Mouse (Mus musculus): ENCODE measurements around the gene Gsk3a.
A peak's percentile ranks its signal among the peaks of the same experiment; 100 is the strongest.
"Not testable (repeated sequence)": the region's sequence is repeated elsewhere in the genome, so short reads cannot be mapped to it uniquely, and the experiment has no call there.

The Gsk3a gene

DNA sequence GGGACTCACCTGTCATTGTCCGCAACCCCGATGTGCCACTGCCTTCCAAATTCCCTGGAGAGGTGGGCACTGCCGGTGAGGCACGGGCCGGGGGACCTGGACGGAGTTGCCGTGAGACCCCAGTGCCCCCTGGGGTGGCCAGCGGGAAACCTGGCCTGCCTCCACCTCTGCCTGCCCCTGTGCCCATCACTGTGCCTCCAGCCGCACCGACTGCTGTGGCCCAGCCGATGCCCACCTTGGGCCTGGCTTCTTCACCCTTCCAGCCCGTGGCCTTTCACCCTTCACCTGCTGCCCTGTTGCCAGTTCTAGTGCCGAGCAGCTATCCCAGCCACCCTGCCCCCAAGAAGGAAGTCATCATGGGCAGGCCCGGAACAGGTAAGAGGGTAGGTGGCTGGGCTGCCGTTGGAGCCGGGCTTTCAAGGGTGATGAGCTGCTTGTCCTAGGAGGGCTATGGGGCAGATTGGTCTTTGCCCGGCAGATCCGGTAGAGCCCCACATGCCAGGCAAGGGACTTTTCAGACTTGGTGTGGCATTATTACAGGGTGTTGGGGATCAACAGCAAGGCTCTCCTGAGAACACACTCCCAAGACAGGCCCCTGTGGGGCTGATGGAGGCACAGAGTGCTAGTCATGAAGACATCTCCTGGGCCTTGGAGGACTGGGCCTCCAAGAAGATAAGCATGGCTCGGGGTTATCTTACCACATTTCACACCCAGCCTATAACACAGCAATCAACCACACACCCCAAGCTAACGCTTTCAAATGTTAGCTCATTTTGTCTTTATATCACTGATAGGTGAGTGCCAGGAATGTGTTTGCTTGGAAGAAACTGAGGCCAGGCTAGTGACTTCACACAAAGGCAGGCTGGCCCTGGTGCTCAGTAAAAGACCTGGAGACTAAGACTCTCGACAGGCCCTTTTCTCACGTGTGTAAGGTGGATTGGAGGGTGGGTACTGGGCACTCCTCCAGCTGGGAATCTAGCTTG, 35.9 kb upstream of the Gsk3a start:
- DNase-seq (ENCODE audit: low spot score in 2 of 2) = no peak

DNA sequence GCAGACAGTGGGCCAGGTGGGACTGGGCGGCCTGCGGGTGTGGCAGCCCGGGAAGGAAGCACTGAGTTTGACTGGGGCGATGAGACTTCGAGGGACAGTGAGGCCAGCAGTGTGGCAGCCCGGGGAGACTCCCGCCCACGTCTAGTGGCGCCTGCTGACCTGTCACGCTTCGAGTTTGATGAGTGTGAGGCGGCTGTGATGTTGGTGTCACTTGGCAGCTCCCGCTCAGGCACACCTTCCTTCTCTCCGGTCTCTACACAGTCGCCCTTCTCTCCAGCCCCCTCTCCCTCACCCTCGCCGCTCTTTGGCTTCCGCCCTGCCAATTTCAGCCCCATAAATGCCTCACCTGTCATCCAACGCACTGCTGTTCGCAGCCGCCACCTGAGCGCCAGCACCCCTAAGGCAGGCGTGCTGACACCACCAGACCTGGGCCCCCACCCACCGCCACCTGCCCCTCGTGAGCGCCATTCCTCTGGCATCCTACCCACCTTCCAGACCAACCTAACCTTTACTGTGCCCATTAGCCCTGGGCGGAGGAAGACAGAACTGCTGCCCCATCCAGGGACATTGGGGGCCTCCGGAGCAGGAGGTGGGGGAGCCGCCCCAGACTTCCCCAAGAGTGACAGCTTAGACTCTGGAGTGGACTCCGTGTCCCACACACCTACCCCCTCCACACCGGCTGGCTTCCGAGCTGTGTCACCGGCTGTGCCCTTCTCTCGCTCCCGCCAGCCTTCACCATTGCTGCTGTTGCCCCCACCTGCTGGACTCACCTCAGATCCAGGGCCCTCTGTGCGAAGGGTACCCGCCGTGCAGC, 35.0 kb upstream of the Gsk3a start:
- DNase-seq (ENCODE audit: low spot score in 2 of 2) = no peak

DNA sequence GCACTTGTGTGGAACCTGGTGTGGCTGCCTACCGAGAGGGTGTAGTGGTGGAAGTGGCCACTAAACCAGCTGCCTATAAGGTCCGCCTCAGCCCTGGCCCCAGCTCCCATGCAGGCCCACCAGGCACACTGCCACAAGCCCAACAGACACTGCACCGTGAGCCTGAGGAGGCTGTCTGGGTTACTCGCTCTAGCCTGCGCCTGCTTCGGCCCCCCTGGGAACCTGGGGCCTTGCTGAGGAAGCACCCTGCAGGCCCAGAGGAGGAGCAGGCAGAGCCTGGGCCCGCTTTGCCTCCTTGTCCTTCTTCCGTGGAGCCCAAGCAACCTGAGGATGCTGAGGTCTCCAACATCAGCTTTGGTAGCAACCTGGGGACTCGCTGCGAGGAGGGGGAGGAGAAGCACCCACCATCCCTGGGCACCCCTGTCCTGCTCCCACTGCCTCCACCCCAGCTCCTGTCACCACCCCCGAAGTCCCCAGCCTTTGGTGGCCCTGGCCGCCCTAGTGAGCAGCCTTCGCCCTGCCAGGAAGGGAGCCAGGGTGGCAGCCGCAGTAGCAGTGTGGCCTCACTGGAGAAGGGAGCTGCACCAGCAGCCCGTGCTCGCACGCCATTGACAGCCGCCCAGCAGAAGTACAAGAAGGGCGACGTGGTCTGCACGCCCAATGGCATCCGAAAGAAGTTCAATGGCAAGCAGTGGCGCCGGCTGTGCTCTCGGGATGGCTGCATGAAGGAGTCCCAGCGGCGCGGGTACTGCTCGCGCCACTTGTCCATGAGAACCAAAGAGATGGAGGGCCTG, 34.2 kb upstream of the Gsk3a start:
- DNase-seq (ENCODE audit: low spot score in 2 of 2) = no peak

DNA sequence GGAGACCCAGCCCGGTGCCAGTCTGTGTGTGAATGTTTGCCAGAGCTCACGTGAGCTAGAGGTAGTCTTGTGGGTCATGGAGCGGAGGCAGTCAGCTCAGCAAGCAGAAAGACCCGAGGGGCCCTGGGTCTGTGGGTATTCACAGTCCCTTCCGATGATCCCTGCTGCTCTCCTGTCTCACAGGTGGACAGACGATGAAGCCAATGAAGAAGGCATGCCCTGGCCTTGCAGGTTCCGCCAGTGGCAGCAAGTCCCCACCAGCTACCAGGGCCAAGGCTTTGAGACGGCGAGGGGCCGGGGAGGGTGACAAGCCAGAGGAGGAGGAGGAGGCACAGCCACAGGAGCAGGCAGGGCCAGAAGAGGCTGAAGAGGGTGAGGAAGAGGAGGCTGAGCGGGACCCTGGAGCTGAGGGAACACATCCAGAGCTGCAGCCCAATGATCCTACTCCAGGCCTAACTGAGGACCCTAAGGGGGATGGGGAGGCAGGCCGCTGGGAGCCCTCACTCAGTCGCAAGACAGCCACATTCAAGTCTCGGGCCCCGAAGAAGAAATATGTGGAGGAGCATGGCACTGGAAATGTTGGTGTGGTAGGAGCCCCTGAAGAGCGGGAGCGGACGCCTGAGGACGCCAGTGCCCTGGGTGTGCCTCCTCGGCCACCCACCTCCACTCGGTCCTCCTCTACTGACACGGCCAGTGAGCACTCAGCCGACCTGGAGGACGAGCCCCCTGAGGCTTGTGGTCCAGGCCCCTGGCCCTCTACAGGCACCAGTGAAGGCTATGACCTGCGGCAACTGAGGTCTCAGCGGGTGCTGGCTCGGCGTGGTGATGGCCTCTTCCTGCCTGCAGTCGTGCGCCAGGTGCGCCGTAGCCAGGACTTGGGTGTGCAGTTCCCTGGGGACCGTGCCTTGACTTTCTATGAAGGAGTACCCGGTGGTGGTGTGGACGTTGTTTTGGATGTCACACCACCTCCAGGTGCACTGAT, 33.3 kb upstream of the Gsk3a start:
- DNase-seq (ENCODE audit: low spot score in 2 of 2) = no peak

DNA sequence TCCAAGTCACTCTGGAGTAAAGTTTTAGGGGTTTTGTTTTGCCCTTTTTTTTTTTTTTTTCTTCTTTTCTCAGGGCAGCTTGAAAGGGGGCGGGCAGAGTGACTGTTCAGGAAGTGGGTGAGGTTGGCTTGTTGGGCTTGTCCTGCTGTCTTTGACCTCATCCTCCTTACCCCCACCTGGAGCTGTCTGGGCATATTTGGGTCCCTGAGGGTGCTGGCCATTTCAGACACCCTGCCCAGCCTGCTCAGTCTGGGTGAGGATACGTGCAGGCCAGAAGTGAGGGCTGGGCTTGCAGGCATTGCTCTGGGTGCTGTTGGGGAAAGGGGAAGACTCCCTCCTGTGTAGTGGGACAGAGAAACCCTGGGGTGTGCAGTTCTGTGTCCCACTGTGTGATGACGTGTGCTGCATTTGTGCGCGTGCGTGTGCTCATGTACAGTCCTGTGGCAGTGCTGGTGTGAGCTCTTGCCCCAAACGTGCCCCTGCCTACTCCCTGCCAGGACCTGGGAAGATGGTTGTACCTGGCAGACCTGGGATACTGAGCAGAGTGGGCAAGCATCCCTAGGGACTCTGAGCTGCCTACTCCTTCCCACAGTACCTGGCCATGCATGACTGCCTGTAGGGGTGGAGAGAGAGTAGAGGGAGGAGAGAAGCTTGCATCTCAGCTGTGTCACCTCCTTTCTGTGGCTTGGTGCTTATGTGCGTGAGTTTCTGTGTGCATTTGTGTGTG, 32.1 kb upstream of the Gsk3a start:
- no peak for DNase-seq (ENCODE audit: low spot score in 2 of 2)

DNA sequence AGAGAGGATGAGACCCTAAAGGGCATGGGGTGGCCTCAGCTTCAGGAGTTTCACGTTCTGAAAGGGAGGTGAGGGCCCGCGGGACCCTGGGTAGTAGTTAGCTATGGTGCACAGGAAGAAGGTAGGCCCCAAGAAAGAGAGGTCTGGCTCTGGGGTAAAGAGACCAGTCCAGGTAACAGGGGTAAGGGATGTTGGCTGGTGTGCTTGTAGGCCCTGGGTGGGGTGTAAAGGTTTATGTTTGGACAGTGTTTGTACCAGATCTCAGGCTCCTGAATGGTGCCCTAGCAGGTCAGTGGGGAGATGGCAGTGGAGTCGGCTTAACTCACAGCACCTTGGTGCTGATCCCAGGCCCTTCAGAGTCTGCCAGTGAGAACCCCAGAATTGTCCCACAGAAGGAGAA, 31.4 kb upstream of the Gsk3a start:
- DNase-seq (ENCODE audit: low spot score in 2 of 2) = no peak

DNA sequence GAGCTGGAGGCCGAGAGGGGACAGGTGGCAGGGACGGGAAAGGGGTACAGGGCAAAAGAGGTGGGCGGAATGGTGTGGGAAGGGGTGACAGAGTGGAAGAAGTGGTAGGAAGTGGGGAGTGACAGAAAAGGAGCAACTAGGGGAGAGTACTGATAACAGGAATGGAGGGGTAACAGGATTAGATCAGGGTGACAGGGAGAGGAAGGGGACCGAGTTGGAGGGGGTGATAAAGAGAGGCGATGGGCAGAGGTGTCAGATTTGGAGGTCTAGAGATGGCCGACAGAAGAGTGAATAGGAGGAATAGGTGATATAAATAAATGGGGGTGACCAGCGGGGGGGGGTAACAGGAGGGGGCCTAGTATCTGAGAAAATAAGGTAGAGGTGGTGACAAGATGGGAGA, 30.9 kb upstream of the Gsk3a start:
- DNase-seq (ENCODE audit: low spot score in 2 of 2) = no peak

DNA sequence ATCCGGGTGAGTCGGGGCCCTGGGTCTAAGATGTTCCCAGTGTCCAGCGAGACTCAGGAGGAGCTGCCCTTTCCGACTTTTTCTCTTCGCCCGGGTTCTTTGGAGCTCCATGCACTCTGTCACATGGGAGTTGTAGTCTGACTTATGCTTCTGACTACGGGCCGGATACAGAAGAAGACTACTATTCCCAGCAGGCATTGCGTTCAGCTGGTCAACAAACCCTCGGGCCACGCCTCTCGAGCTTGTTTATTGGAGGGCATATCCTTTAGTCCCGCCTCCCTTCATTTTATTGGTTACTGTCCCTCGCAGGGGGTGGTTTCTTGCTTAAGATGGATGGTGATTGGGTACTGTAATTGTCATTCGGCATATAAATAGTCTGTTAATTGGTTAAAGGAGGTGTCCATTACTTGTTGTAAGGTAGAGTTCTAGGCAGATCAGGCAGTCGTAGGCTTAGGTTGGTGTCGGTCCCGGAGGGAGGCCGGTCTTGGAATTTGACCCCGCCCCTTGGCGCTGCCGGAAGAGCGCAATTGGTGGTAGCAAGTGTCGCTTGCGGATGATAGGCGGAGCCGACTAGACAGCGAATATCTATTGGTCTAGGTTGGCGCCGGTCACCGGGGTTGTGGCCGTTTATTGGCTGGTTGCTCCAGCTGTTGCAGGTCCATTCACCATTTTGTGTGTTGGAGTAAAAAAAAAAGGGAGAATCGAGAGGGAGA, 30.3 kb upstream of the Gsk3a start:
- DNase-seq (ENCODE audit: low spot score in 2 of 2) = peak; percentile 97 to 99

DNA sequence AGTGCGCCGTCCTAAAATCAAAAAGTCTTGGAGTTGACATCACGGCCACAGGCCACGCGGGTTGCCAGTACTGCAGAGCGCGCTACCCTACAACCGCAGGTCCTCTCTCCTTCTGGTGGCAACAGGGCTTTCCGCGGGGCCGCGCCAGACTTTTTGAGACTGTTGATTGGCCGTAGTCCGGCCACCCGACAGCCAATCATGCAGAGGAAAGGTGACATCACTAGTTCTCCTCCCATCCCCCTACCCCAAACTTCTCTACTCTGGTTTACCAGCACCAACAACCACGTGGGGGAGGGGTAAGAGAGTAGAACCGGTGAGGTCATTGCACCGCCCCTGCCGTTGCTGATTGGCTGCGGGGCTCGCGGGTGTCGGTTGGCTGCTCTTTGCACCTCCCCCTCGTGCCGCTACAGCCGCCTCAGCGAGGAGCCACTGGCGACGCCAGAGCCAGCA, 29.7 kb upstream of the Gsk3a start, which contains the start of gene Cic:
TSS of gene Cic (plus strand) at position 404 of the 450 bp plus-strand sequence.
- DNase-seq (ENCODE audit: low spot score in 2 of 2) = peak; percentile 98

DNA sequence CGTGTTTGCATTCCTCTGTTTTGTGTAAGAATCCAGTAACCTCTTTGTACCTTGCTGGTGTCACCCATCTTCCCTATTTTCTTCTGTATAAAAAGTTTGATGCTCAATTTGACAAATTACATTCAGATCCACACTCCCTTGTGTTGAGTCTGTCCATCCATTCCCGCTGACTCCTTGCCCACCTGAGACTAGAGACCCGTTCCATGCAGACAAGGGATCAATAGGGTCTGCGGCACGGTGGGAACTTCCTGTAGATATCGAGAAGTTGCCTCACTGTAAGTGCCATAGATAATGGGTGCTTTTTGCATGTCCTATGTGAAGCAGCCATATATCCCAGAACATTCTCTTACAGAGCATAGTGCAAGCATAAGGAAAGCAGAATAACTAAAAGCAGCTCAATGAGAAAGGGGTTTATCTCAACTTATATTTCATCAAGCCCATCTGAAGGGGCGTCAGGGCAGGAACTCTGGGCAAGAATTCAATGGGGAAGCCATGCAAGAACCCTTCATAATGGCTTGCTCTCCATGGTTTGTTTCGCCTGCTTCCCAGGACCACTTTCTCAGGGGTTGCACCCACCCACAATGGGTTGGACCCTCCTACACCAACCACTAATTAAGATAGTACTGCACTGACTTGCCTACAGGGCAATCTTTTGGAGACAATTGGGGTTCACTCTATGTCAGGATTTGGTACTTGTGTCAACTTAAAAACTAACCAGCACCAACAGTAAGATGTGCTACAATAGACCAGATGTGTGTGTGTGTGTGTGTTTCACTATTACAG, 28.7 kb upstream of the Gsk3a start:
- DNase-seq (ENCODE audit: low spot score in 2 of 2) = no peak

DNA sequence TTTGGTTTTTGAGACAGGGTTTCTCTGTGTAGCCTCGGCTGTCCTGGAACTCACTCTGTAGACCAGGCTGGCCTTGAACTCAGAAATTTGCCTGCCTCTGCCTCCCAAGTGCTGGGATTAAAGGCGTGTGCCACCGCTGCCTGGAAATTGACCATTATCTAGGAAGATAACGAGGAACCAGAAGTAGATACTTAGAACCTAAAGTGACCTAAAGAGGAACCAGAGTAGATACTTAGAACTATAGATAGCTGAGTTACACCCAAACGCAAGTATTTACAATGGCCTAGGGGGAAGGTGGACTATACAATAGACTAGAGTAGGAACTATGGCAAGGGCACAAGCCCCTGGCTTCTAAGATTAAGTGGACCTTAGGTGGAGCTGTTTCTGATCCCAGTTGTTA, 28.1 kb upstream of the Gsk3a start:
- not testable (repeated sequence) for DNase-seq (ENCODE audit: low spot score in 2 of 2)

DNA sequence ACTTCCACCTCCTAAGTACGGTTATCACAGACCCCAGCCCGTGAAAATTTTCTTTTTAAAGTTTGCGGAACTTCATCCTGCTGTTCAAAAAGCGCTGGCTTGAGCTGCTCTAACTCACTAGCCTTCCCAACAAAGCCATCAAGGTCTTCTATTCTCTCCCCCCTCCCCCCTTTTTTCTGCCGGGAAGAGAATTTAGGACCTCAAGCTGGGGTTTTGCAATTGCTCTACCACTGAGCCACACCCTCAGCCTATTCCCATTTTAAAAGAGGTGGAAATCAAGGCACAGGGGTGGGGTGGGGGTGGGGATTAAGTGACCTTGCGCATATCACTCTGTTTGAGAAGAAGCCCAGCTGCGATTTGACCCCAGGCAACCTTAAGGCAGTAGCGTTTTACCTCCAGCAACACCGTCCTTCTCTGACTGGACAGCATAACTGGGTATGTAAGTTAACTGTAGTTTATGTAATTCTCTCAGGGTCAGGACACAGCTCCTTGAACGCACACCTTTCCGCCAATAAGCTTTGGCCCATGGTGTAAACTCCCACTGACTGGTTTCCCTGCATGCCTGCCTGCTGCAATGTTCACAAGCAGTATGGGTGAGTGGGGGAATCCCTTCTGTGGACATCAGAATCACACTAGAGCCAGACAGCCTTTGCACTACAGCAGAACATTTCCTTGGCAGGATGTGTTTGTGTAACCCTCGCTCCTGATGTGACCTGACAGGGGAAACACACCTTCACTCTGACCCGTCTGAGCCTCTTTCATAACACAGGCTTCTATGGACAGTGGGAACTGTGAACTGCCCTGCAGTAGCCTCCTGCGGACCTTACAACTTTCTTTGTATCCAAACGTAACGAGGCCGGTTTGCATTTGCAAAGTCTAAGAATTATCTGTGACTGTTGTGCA, 26.6 kb upstream of the Gsk3a start:
- DNase-seq (ENCODE audit: low spot score in 2 of 2) = no peak

DNA sequence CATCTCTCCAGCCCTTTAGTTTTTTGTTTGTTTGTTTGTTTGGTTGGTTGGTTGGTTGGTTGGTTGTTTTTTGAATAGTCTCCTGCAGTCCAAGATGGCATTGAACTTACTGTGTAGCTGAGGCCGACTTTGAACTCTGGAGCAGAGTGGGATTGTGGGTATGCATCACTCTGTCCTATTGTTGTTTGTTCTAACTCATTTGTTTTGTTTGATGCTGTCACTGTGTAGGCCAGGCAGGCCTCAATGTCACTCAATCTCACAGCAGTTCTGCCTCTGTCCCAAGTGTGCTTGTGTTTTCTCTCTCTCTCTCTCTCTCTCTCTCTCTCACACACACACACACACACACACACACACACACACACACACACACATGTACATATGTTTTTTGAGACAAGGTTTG, 24.2 kb upstream of the Gsk3a start:
- no peak for DNase-seq (ENCODE audit: low spot score in 2 of 2)

DNA sequence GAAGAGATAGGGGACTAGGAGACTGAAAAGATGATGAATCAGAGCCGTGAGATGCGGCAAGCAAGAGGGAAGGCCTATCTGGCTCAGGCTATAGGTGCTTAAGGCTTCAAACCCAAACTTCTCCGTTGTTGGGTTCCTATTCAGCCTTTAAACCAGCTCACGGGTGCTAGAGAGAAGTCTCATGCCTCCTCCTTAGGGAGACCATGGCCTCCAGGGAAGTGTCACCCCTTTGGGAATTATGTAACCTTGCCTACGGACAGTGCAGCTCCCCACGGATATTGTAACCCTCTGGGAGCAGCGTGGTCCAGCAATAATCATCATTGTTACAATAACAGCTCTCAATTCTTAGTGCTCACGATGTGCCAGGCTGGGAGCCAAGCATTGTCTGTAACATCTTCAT, 14.2 kb upstream of the Gsk3a start:
- no peak for DNase-seq (ENCODE audit: low spot score in 2 of 2)

DNA sequence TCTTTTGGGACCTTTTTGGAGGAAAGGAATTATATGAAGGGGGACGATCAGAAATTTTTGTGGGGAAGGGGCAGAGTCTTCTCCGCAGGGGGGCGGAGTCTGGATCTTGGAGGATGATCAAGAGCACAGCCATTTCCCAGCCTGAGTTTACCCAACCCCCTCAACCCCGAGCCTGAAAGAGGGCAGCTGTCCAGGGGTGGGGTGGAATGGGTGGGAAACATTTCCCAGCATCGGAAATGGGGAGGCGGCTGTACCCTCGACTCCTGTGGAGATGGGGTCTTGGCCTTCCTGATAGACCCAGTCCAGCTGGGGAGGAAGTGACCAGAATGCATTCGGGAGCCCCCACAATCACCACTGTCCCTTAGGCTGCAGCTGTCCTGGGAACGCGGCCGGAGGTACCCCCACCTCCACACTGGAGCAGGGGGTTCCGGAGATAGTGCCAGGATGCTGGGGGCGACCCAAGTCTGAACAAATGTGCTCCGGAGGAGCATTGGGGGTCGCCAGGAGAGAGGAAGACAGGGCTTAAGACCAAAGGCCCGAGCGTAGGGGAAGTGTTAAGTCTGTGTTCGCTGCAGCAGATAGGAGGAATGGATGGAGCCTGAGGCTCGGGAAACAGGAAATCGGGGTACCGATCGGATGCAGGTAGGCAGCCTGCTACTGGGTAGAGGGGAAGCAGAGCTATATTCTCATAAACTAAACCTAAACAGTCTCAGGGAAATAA, 13.6 kb upstream of the Gsk3a start:
- peak in 1 of 2 experiments; percentile 55 for DNase-seq (ENCODE audit: low spot score in 2 of 2)

DNA sequence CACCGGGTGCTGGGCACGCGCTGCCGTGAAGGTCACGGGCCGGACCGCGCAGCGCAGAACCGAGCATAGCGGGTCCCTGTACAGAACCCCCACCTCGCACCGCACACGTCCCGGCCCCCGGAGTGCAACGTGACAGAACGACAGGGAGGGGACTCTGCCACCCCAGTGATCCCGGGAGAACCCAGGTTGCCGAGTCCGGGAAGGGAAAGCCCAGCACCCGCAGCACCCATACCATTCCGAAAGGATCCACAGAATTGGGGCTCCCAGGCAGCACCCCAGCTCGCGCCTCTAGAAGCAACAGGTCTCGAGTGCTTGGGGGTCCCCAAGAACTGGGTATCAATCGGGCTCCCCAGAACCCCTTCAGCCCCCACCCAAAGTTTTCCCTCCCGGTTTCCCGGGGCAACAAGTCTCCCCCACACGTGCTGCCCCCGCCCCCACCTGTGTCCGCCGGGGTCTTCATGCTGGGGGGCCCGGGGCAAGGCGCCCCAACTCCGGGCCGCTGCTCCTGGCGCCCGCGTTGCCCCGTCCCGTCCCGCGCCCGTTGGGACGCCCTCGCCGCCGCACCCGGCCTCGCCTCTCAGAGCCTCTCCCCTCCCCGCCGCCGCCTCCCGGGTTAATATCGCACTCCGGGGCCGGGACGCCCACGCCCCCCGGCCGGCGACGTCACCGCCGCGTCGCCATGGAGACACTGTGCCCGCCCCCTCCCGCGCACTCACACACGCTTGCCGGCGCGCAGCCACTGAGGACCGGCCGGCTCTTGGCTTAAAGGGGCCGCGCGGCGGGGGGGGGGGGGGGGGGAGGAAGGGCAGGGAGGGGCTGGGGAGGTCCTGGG, 12.7 kb upstream of the Gsk3a start, which contains the start of gene Erf:
TSS of gene Erf (minus strand) at position 621 of the 832 bp plus-strand sequence.
- DNase-seq (ENCODE audit: low spot score in 2 of 2) = peak; percentile 95 to 96
